ENCODE assay signal across 15 mouse cellular contexts in the genomic region with DNA sequence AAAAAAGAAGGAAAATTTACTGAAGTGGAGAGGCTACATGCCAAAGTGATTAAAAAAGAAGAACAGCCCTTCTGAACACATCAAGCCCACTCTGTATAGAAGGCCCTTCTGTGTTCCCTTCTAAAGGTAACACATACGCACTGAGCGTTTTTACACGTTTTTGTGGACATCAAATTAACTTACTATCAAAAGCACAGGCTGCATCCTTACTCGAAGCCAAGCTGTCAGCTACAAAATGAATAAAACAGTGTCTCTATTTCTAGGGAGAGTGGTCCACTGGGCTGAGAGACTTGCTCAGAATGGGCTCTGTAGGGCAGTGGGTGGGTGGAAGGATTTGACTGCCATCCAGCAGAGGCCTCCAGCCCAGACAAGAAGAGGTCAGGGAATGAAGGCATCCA.
DNase-seq lines count a peak whose midpoint lies in the region; ATAC-seq and TF ChIP-seq lines count a peak whose summit lies in the region.
"Had no signal": no experiment of that assay in that cellular context is flagged by ENCODE, and none has a peak within 500 bp of the region (broad histone marks: within the 10 kb centered on the region; RNA-seq: fewer than 3 reads in every experiment).

No protein-coding gene starts in this region.

- 0 out of 2 replicates have a peak overlapping the region, but pooled peaks have one; percentile 23 for H3K9ac ChIP-seq in hindbrain, embryonic 11.5 days (ENCODE audit: low read depth, low read length)
- no peak overlapping the region for H3K9ac ChIP-seq in midbrain, embryonic 12.5 days (replicated peaks)

- H3K36me3 ChIP-seq in embryonic facial prominence, embryonic 10.5 days (replicated peaks) = no peaks in the 10 kb centered on the region
- no peaks in the 10 kb centered on the region for H3K36me3 ChIP-seq in hindbrain, embryonic 11.5 days (ENCODE audit: control insufficient read depth, insufficient read depth, low read length)
- H3K36me3 ChIP-seq in midbrain, embryonic 12.5 days = no peaks in the 10 kb centered on the region
- H3K36me3 ChIP-seq: limb, embryonic 10.5 days had no signal

- no peak for TF ChIP-seq POLR2A in brain, embryonic 14.5 days (IDR thresholded peaks at IDR 0.05; ENCODE audit: borderline replicate concordance, extremely low read depth, insufficient read depth, insufficient read length, poor library complexity, severe bottlenecking)

- peaks cover 42% of the 10 kb centered on the region for H3K4me1 ChIP-seq in embryonic facial prominence, embryonic 10.5 days
- peaks cover 3% of the 10 kb centered on the region; the same call in 1 of the 2 replicates for H3K4me1 ChIP-seq in hindbrain, embryonic 11.5 days (replicated peaks; ENCODE audit: control insufficient read depth, insufficient read depth, low read length)
- H3K4me1 ChIP-seq in midbrain, embryonic 12.5 days = peaks cover 15% of the 10 kb centered on the region

- no peak overlapping the region for H3K4me2 ChIP-seq in hindbrain, embryonic 11.5 days (replicated peaks; ENCODE audit: low read depth, low read length)
- no peak overlapping the region for H3K4me2 ChIP-seq in midbrain, embryonic 12.5 days (replicated peaks)

- peak overlapping the region; percentile 51; the same call in 1 of the 2 replicates for H3K27ac ChIP-seq in embryonic facial prominence, embryonic 10.5 days (replicated peaks)
- H3K27ac ChIP-seq in hindbrain, embryonic 11.5 days (ENCODE audit: low read depth, low read length) = 0 out of 2 replicates have a peak overlapping the region, but pooled peaks have one; percentile 1
- H3K27ac ChIP-seq in midbrain, embryonic 12.5 days (replicated peaks) = peak overlapping the region; percentile 68
- H3K27ac ChIP-seq: limb, embryonic 10.5 days had no signal

- TF ChIP-seq CTCF in brain, embryonic 14.5 days (IDR thresholded peaks at IDR 0.05; ENCODE audit: borderline replicate concordance, extremely low read depth, insufficient read depth, insufficient read length) = no peak

- ATAC-seq in hindbrain, embryonic 11.5 days (ENCODE audit: low FRiP score) = peak; percentile 44; the same call in 1 of the 2 replicates
- ATAC-seq in midbrain, embryonic 12.5 days (ENCODE audit: low FRiP score, low read depth) = peak; percentile 20; the same call in 1 of the 2 replicates

- no peak overlapping the region for H3K4me3 ChIP-seq in embryonic facial prominence, embryonic 10.5 days
- H3K4me3 ChIP-seq in hindbrain, embryonic 11.5 days (ENCODE audit: low read depth, low read length) = no peak overlapping the region
- no peak overlapping the region for H3K4me3 ChIP-seq in midbrain, embryonic 12.5 days
- H3K4me3 ChIP-seq: limb, embryonic 10.5 days had no signal

- no peaks in the 10 kb centered on the region for H3K9me3 ChIP-seq in embryonic facial prominence, embryonic 10.5 days
- H3K9me3 ChIP-seq in hindbrain, embryonic 11.5 days (ENCODE audit: control insufficient read depth, low read length) = no peaks in the 10 kb centered on the region
- no peaks in the 10 kb centered on the region for H3K9me3 ChIP-seq in midbrain, embryonic 12.5 days
- H3K9me3 ChIP-seq: limb, embryonic 10.5 days had no signal

- WGBS in embryonic facial prominence, embryonic 10.5 days = 84% methylated on average over 4 of the region's 4 CpGs
- 81% methylated on average over 4 of the region's 4 CpGs for WGBS in hindbrain, embryonic 11.5 days
- WGBS in midbrain, embryonic 12.5 days = 76% methylated on average over 4 of the region's 4 CpGs

- DNase-seq in brain, embryonic 14.5 days (ENCODE audit: low read depth) = peak; percentile 56
- DNase-seq in embryonic facial prominence, embryonic 10.5 days (ENCODE audit: low spot score) = no peak
- no peak for DNase-seq in hindbrain, embryonic 11.5 days (ENCODE audit: low spot score)
- no peak for DNase-seq in right cerebral cortex, postnatal 36 days (ENCODE audit: low spot score in 2 of 2)
- DNase-seq in B cell, adult 2 months = no peak
- no peak for DNase-seq in adrenal gland, postnatal 10 days
- DNase-seq: adrenal gland, adult 2 months; cerebellum, adult 9-11 months; kidney, adult 2 months; kidney, postnatal 10 days; lung, adult 18-20 months; lung, postnatal 36 days; thymus, postnatal 36 days had no signal

- H3K27me3 ChIP-seq in embryonic facial prominence, embryonic 10.5 days (replicated peaks; ENCODE audit: low read depth, poor library complexity, severe bottlenecking) = no peaks in the 10 kb centered on the region
- no peaks in the 10 kb centered on the region for H3K27me3 ChIP-seq in hindbrain, embryonic 11.5 days (ENCODE audit: control insufficient read depth, insufficient read depth, low read length)
- no peaks in the 10 kb centered on the region for H3K27me3 ChIP-seq in midbrain, embryonic 12.5 days

Comparison
In these comparisons a context has a peak if more than half of its experiments do, and no peak if none do; other contexts are left out.
1. H3K27ac ChIP-seq: peak in every context shown above with its lines; median percentile 68 in midbrain, embryonic 12.5 days; 51 in embryonic facial prominence, embryonic 10.5 days; 1 in hindbrain, embryonic 11.5 days.